Mouse (Mus musculus) adrenal gland, adult 18-20 months (tissue): Measurements from ENCODE around the gene Atpaf2. TPM values are rescaled to one million over a fixed set of nuclear protein-coding genes. Genes with fewer than 3 reads are reported as not detected.

Experiments
- DNase-seq, 2 experiments: peaks; one replicate each; pipeline ENCODE4 v3.0.0; 2021 to 2022; ENCODE audit warnings: low spot score in 2 of 2
- total RNA-seq, 2 experiments: library from RNA; stranded (reverse); gene quantifications; 1 replicate in 1 of 2; 2 replicates in 1 of 2; pipeline ENCODE4 v1.2.3; 2021

The Atpaf2 gene
- total RNA-seq, 2 experiments from 2014 or later = 60.7 to 93.7 TPM

DNA sequence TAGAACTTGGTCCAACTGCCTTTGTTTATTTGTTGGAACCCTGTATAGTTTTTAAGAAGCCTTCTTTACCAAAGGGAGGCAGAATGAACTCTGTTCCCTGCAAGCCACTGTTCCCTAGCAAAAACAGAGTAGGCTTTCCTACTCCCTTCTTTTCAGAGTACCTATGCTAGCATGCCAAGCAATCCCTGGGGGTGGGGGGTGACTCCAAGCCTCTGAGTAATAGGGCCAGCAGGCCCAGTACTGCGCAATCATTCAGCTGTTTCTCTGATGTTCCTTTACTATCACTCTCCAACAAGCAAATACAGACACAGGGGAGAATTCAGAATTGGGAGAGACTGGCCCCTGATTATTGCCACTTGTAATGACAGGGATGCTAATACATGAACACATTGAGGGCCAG is 11.7 kb downstream of the Atpaf2 start:
- DNase-seq = no peak

- no peak for DNase-seq
Measured at GRCm38 (mm10) chr11:60397172-60397571, 21.1 kb downstream of the Atpaf2 start.

GRCm38 (mm10) chr11:60396546-60396945 is 21.7 kb downstream of the Atpaf2 start:
- DNase-seq = peak in 1 of 2 experiments; percentile 28

DNA sequence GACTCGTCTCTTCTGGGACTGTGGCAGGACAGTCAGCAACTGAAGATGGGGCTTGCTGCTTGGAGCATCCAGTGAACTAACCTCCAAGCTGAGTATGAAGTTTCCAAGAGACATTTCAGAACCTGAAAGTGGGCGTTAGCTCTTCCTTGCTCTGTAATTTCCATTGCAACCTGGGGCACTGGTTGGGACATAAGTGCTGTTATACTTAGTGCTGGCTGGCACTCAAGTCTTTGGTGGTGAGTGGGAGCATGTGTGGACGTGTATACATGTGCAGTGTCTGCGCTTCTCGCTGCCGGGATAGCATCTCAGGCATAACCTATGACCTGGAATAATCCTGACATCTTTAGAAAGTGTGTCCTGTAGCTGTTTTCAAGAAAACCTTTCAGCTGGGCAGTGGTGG is 26.9 kb downstream of the Atpaf2 start:
- no peak for DNase-seq

DNA sequence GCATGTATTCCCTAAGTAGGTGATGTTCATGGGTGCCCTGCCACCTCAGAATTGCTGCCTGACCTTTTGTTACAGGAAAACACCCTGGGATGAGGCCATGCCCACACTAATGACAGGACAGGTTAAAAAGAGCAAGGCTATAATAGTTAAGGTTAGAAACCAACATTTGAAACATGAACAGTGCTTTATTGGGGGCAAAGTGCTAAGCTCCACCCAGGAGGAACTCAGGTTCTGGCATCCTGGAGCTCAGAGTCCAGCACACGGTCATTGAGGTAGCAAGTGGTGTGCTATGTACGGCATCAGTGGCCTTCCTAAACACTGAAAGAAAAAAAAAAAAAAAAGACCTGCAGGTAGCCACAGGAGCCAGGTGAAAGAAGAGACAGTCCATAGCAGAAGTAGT is 30.3 kb downstream of the Atpaf2 start:
- DNase-seq = no peak

DNA sequence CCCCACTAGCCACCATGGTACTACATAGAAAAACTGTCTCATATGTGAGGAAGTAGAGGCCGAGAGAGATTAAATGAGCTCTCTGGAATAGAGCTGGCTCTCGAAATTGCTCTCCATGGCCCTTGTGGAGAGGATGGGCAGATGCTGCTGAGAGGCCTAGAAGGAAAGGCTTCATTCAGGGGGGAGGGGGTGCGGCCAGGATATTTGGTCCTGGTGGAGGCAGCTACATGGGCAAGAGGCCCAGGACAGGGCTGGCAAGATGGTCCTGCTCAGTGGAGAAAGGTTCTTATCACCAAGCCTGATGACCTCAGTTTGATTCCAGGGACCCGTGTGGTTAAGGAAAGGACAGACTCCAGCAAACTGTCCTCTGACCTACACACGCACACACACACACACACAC is 32.3 kb downstream of the Atpaf2 start:
- DNase-seq = no peak

- no peak for DNase-seq
Measured at GRCm38 (mm10) chr11:60384762-60385421, 33.4 kb downstream of the Atpaf2 start.

DNA sequence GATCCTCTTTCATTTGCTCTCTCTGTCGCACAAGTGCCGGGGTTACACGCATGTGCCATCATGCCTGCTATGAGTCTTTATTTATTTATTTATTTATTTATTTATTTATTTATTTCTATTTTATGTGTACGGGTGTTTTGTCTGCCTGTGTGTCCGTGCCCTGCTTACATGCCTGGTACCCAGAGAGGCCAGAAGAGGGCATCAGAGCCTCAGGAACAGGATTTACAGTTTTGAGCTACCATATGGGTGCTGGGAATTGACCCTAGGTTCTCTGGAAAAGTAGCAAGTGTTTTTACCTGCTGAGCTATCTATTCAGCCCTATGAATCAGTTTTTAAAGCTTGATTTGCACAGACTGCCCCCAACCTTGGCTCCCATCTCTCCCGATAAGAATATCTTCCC is 34.7 kb downstream of the Atpaf2 start:
- DNase-seq = no peak

DNA sequence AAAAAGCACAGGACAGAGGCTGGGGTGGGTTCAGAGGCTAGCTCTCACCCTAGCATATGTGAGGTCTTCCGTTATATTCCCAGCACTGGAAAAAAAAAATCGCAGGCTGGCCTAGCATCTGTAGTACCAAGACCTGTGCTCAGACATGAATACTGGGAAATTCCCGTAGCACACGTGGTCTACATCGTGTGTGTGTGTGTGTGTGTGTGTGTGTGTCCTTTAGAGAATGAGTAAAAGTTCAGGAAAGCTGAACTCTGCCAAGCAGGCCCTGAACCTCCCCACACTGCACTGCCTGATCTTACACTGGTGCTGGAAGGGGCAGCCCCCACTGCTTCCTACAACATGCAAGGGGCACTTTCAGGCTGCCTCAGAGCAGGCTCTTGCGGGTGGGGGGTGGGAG is 43.8 kb downstream of the Atpaf2 start:
- no peak for DNase-seq

- DNase-seq = no peak
Measured at GRCm38 (mm10) chr11:60370431-60370830, 47.8 kb downstream of the Atpaf2 start.

- DNase-seq = no peak
Measured at GRCm38 (mm10) chr11:60369448-60369847, 48.8 kb downstream of the Atpaf2 start.

GRCm38 (mm10) chr11:60368909-60369308 is 49.3 kb downstream of the Atpaf2 start:
- no peak for DNase-seq

DNA sequence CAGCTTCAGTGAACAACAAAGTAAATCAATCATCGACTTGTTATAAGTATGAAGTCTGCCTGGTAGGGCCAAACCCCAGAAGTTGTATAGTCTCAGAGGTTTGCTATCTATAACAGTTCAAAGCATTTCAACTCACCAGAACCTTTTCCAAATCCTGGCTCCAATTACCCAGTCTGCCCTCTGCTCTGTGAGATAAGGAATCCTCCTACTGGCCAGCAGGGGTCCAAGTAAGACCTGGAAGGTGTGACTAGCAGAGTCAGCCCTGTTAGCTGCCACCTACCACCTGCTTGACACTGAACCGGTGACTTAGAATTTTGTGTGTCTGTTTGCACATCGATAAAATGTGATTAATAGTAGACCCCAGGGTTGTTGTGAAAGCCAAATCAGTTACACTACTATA is 51.0 kb downstream of the Atpaf2 start:
- no peak for DNase-seq

DNA sequence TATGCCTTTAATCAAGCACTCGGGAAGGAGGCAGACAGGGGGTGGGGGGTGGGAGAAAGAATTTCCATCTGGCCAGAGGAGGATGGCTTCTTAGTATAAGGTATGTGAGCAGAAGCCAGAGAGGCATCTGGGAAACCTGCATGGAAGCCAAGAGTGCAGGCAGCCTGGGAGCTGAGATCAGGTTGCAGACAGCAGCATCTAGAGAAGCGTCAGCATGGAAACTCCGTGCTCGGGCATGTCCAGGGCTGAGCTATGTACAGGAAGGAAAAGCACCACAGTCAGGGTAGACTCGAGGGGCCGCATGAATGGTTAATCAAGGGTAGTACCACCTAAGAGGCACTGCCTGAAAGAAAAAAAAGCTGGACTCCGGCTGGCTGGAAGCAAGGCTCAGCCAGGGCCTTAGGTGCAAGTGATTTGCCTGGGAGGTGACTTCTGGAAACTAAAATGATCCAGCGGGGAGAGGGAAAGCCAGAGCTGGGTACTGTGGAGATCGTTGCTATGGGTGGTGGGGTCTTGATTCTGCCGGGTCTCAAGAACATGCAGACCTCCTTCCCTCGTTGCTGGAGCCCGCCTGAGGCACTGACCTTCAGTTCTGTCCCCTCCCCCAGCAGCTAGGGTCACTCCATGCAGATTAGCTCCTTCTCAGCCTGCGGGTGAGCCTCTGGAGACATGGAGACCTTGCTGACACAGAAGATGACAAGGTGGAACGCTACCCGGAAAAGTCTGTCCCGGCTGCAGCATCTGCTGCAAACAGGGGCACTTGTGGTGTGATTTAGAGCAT is 51.8 kb downstream of the Atpaf2 start:
- DNase-seq = no peak

DNA sequence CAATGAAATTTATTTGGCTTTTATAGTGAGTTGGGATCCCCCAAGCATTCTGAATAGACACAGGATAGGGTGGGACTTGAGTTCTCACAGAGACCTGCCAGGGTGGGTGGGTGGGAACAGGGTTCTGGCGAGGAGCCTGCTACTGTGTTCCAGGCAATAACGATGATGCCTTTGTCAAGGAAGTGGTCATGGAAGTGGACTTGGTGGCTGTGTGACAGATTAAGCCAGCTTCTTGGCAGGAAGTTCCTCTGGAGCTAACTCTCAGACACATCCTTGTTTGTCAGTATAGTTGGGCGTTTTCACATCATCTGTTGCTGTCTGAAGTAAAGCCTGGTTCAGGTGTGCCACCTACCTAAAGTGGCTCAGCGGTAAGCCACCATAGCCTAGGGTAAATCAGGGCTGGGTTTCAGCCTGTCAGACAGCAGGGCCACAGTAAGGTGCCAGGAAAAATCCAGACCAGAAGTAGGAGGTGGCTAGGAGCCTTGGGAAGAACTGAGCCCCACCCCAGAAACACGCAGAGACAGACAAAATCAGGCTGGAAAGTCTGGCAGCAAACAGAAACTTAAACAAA is 57.5 kb downstream of the Atpaf2 start:
- no peak for DNase-seq

- no peak for DNase-seq
Measured at GRCm38 (mm10) chr11:60359936-60360335, 58.3 kb downstream of the Atpaf2 start.

- no peak for DNase-seq
Measured at GRCm38 (mm10) chr11:60359138-60359537, 59.1 kb downstream of the Atpaf2 start.

DNA sequence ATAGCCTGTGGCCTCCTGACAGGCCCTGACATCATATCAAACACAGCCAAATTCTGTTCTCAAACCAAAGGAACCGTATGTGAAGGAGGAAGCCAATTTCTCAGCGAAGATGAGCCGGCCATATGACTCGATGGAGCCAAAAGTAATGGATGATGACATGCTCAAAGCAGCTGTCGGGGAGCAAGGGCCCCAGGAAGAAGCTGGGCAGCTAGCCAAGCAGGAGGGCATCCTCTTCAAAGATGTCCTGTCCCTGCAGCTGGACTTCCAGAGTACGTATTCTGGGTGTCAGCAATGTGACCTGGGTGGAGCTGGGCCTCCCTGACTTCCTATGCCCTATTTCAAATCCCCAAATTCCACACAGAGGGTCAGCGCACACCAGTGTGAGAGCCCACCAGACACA is 59.7 kb downstream of the Atpaf2 start:
- no peak for DNase-seq

GRCm38 (mm10) chr11:60357116-60357515 is 61.1 kb downstream of the Atpaf2 start:
- DNase-seq = no peak

GRCm38 (mm10) chr11:60355952-60356351 is 62.3 kb downstream of the Atpaf2 start:
- DNase-seq = no peak

DNA sequence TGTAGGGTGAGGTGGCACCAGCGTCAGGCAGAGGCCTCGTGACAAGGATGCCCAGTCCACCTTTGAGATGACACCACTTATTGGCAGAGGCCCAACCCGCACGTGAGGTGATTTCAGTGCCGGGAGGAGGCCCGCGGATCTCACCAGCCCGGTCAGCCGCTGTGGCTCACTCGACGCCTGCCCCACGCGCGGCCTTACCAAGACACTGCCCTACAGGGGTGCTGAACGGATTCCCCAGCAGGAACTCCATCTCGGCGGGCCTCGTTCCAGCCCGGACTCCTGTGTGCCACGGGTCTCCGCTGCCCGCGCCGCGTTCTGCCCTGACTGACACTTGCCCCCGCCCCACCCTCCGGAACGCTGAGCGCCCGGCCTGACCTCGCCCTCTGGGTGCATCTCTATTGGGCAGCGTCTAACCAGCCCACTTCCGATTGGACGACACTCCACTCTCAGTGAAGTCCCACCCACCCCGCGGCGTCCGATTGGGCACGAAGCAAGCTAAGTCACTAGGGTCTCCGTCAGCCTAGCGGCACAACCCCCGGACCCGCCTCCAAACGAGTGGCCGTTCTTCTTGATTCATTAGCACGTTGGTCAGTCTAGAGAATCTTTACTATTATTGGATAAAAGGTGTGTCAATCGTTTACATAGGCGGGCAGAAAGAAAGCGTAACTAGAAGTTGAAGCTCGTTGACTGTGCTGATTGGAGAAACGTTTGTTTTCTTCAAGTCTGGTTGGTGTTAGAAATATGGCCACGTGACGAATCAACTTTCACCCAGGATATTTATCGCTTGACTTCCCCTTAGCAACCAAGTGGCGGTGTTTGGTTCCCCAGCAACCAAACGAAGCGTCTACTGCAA is 65.5 kb downstream of the Atpaf2 start, which contains the start of the genes Tom1l2 and Drc3:
Tom1l2 (minus strand) TSS at position 347 of the 853 bp plus-strand sequence.
Drc3 (plus strand) TSS at position 771 of the 853 bp plus-strand sequence.
- DNase-seq = peak; percentile 92 to 94
